ENCODE assay signal across 7 mouse cellular contexts in genomic region chr2:32447264-32447936, GRCm38 (mm10). TPM values are rescaled to one million over a fixed set of nuclear protein-coding genes. Genes with fewer than 3 reads are reported as not detected.
DNase-seq lines count a peak whose midpoint lies in the region; ATAC-seq lines count a peak whose summit lies in the region.

No protein-coding gene starts in this region.

- H3K4me2 ChIP-seq in embryonic facial prominence, embryonic 14.5 days (ENCODE audit: low read depth, low read length): peak overlapping the region; percentile 37
- H3K4me2 ChIP-seq in lung, embryonic 16.5 days (ENCODE audit: low read depth, low read length): peak overlapping the region; percentile 49
- peak overlapping the region; percentile 32; the same call in 1 of the 2 replicates for H3K4me2 ChIP-seq in stomach, embryonic 15.5 days

- H3K4me3 ChIP-seq in megakaryocyte, embryonic 14.5 days (replicated peaks): peak overlapping the region; percentile 87
- H3K4me3 ChIP-seq in embryonic facial prominence, embryonic 14.5 days (ENCODE audit: low read depth, low read length): peak overlapping the region; percentile 7; the same call in 1 of the 2 replicates
- H3K4me3 ChIP-seq in lung, embryonic 16.5 days (ENCODE audit: low read length): peak overlapping the region; percentile 16; the same call in 1 of the 2 replicates
- H3K4me3 ChIP-seq in stomach, embryonic 15.5 days (replicated peaks): 0 out of 2 replicates have a peak overlapping the region, but pooled peaks have one; percentile 9

- no peaks in the 10 kb centered on the region for H3K27me3 ChIP-seq in megakaryocyte, embryonic 14.5 days (replicated peaks)
- no peaks in the 10 kb centered on the region for H3K27me3 ChIP-seq in embryonic facial prominence, embryonic 14.5 days (replicated peaks; ENCODE audit: control insufficient read depth, insufficient read depth, low read length)
- H3K27me3 ChIP-seq in lung, embryonic 16.5 days (ENCODE audit: control insufficient read depth, insufficient read depth, low read depth, low read length): no peaks in the 10 kb centered on the region
- no peaks in the 10 kb centered on the region for H3K27me3 ChIP-seq in stomach, embryonic 15.5 days (replicated peaks)

- peak; percentile 75 for DNase-seq in embryonic facial prominence, embryonic 14.5 days (ENCODE audit: low spot score)
- no peak for DNase-seq in cerebellum, adult 11 months

- H3K27ac ChIP-seq in embryonic facial prominence, embryonic 14.5 days (replicated peaks; ENCODE audit: low read depth, low read length): peak overlapping the region; percentile 92
- H3K27ac ChIP-seq in lung, embryonic 16.5 days (ENCODE audit: low read length): peak overlapping the region; percentile 94
- peak overlapping the region; percentile 90 for H3K27ac ChIP-seq in stomach, embryonic 15.5 days

- WGBS in embryonic facial prominence, embryonic 14.5 days: 43% methylated on average over 9 of the region's 9 CpGs
- WGBS in lung, embryonic 16.5 days: 33% methylated on average over 9 of the region's 9 CpGs
- WGBS in stomach, embryonic 15.5 days: 39% methylated on average over 9 of the region's 9 CpGs

- no peak for ATAC-seq in megakaryocyte, adult 5-6 weeks (ENCODE audit: poor library complexity, severe bottlenecking)
- ATAC-seq in embryonic facial prominence, embryonic 14.5 days (ENCODE audit: low read depth): no peak
- peak; percentile 53 for ATAC-seq in inflammation-experienced regulatory T-cells, adult 6 months
- no peak for ATAC-seq in lung, embryonic 16.5 days (ENCODE audit: low read depth)
- ATAC-seq in stomach, embryonic 15.5 days (ENCODE audit: insufficient read depth, low FRiP score, low read depth): no peak

- no peaks in the 10 kb centered on the region for H3K9me3 ChIP-seq in megakaryocyte, embryonic 14.5 days
- H3K9me3 ChIP-seq in embryonic facial prominence, embryonic 14.5 days (ENCODE audit: control insufficient read depth, low read length): no peaks in the 10 kb centered on the region
- H3K9me3 ChIP-seq in lung, embryonic 16.5 days (ENCODE audit: control insufficient read depth, low read length): no peaks in the 10 kb centered on the region
- no peaks in the 10 kb centered on the region for H3K9me3 ChIP-seq in stomach, embryonic 15.5 days

- peak overlapping the region; percentile 39; the same call in 1 of the 2 replicates for H3K9ac ChIP-seq in embryonic facial prominence, embryonic 14.5 days (ENCODE audit: low read depth, low read length)
- peak overlapping the region; percentile 52 for H3K9ac ChIP-seq in lung, embryonic 16.5 days (ENCODE audit: low read length)
- H3K9ac ChIP-seq in stomach, embryonic 15.5 days: no peak overlapping the region

- peaks cover 37% of the 10 kb centered on the region for H3K36me3 ChIP-seq in megakaryocyte, embryonic 14.5 days (replicated peaks; ENCODE audit: low read length)
- 0 out of 2 replicates have a peak, but pooled peaks cover 4% of the 10 kb centered on the region for H3K36me3 ChIP-seq in embryonic facial prominence, embryonic 14.5 days (ENCODE audit: control insufficient read depth, insufficient read depth, low read length)
- no peaks in the 10 kb centered on the region for H3K36me3 ChIP-seq in lung, embryonic 16.5 days (ENCODE audit: control insufficient read depth, insufficient read depth, low read length)
- H3K36me3 ChIP-seq in stomach, embryonic 15.5 days: no peaks in the 10 kb centered on the region

- peaks cover 67% of the 10 kb centered on the region for H3K4me1 ChIP-seq in megakaryocyte, embryonic 14.5 days
- H3K4me1 ChIP-seq in embryonic facial prominence, embryonic 14.5 days (ENCODE audit: control insufficient read depth, insufficient read depth, low read length): peaks cover 15% of the 10 kb centered on the region
- H3K4me1 ChIP-seq in lung, embryonic 16.5 days (replicated peaks; ENCODE audit: control insufficient read depth, insufficient read depth, low read length): peaks cover 13% of the 10 kb centered on the region
- peaks cover 28% of the 10 kb centered on the region for H3K4me1 ChIP-seq in stomach, embryonic 15.5 days

RNA-seq across cellular contexts. Expression of gene Naif1, which starts 2.9 kb away (rescaled TPM):
- 3.9 and 10.8 TPM in 2 replicates for polyA plus RNA-seq in megakaryocyte, embryonic 14.5 days (2012; ENCODE audit: insufficient read depth, low replicate concordance)
- 2.9 and 3.5 TPM in 2 replicates for total RNA-seq in megakaryocyte, adult 5-6 weeks (2015)
- 3.2 and 3.9 TPM in 2 replicates for total RNA-seq in megakaryocyte, adult 5-6 weeks (2017)
- polyA plus RNA-seq in embryonic facial prominence, embryonic 14.5 days (2014; fragmentation: Nextera tagmentation; extraction: Ambion mirVana): 4.9 and 5.6 TPM in 2 replicates
- polyA plus RNA-seq in inflammation-experienced regulatory T-cells, adult 6 months (2017; shearing (Covaris generic)): 1 to 10 TPM; 4.6 to 6.0 (median 4.8) TPM
- 6.5 and 6.8 TPM in 2 replicates for polyA plus RNA-seq in lung, embryonic 16.5 days (2015; fragmentation: Nextera tagmentation; extraction: Ambion mirVana)
- polyA plus RNA-seq in stomach, embryonic 15.5 days (2015; fragmentation: Nextera tagmentation; extraction: Ambion mirVana): 5.1 and 5.4 TPM in 2 replicates

RNA-seq across cellular contexts. Expression of gene Slc25a25, which starts 3.8 kb away (rescaled TPM):
- polyA plus RNA-seq in megakaryocyte, embryonic 14.5 days (2012; ENCODE audit: insufficient read depth, low replicate concordance): 7.3 and 7.9 TPM in 2 replicates
- 4.6 and 6.9 TPM in 2 replicates for total RNA-seq in megakaryocyte, adult 5-6 weeks (2015)
- 8.4 and 10.7 TPM in 2 replicates for total RNA-seq in megakaryocyte, adult 5-6 weeks (2017)
- polyA plus RNA-seq in embryonic facial prominence, embryonic 14.5 days (2014; fragmentation: Nextera tagmentation; extraction: Ambion mirVana): 15.8 and 17.0 TPM in 2 replicates
- polyA plus RNA-seq in inflammation-experienced regulatory T-cells, adult 6 months (2017; shearing (Covaris generic)): 1 to 10 TPM; 2.2 to 4.4 (median 4.3) TPM
- polyA plus RNA-seq in lung, embryonic 16.5 days (2015; fragmentation: Nextera tagmentation; extraction: Ambion mirVana): 16.0 and 17.5 TPM in 2 replicates
- 17.6 and 17.9 TPM in 2 replicates for polyA plus RNA-seq in stomach, embryonic 15.5 days (2015; fragmentation: Nextera tagmentation; extraction: Ambion mirVana)

RNA-seq across cellular contexts. Expression of gene Ptges2, which starts 51.7 kb away (rescaled TPM):
- 2.5 and 3.4 TPM in 2 replicates for polyA plus RNA-seq in megakaryocyte, embryonic 14.5 days (2012; ENCODE audit: insufficient read depth, low replicate concordance)
- 5.0 and 6.7 TPM in 2 replicates for total RNA-seq in megakaryocyte, adult 5-6 weeks (2015)
- total RNA-seq in megakaryocyte, adult 5-6 weeks (2017): 7.2 and 8.8 TPM in 2 replicates
- polyA plus RNA-seq in embryonic facial prominence, embryonic 14.5 days (2014; fragmentation: Nextera tagmentation; extraction: Ambion mirVana): 28.0 and 33.5 TPM in 2 replicates
- polyA plus RNA-seq in inflammation-experienced regulatory T-cells, adult 6 months (2017; shearing (Covaris generic)): under 1 TPM; 0.32 to 0.63 (median 0.44) TPM
- 20.6 and 23.9 TPM in 2 replicates for polyA plus RNA-seq in lung, embryonic 16.5 days (2015; fragmentation: Nextera tagmentation; extraction: Ambion mirVana)
- polyA plus RNA-seq in stomach, embryonic 15.5 days (2015; fragmentation: Nextera tagmentation; extraction: Ambion mirVana): 28.5 and 31.4 TPM in 2 replicates

RNA-seq across cellular contexts. Expression of gene Lcn2, which starts 59.3 kb away (rescaled TPM):
- polyA plus RNA-seq in megakaryocyte, embryonic 14.5 days (2012; ENCODE audit: insufficient read depth, low replicate concordance): 15.0 and 32.0 TPM in 2 replicates
- total RNA-seq in megakaryocyte, adult 5-6 weeks (2015): 3,591 and 4,679 TPM in 2 replicates
- 682 and 1,100 TPM in 2 replicates for total RNA-seq in megakaryocyte, adult 5-6 weeks (2017)
- 4.0 and 7.9 TPM in 2 replicates for polyA plus RNA-seq in embryonic facial prominence, embryonic 14.5 days (2014; fragmentation: Nextera tagmentation; extraction: Ambion mirVana)
- polyA plus RNA-seq in inflammation-experienced regulatory T-cells, adult 6 months (2017; shearing (Covaris generic)): under 1 TPM in 1 of 3 experiments, not detected in 2; 0.93 TPM
- 1.8 and 5.6 TPM in 2 replicates for polyA plus RNA-seq in lung, embryonic 16.5 days (2015; fragmentation: Nextera tagmentation; extraction: Ambion mirVana)
- polyA plus RNA-seq in stomach, embryonic 15.5 days (2015; fragmentation: Nextera tagmentation; extraction: Ambion mirVana): 25.1 and 30.7 TPM in 2 replicates

Comparison
In these comparisons a context has a peak if more than half of its experiments do, and no peak if none do; other contexts are left out.
1. H3K4me3 ChIP-seq: peak in every context shown above with its lines; median percentile 87 in megakaryocyte, embryonic 14.5 days; 16 in lung, embryonic 16.5 days; 9 in stomach, embryonic 15.5 days; 7 in embryonic facial prominence, embryonic 14.5 days.